Mouse (Mus musculus): ENCODE data around the gene Ccnf.
A peak's percentile ranks its signal among the peaks of the same experiment; 100 is the strongest.

The Ccnf gene

DNA sequence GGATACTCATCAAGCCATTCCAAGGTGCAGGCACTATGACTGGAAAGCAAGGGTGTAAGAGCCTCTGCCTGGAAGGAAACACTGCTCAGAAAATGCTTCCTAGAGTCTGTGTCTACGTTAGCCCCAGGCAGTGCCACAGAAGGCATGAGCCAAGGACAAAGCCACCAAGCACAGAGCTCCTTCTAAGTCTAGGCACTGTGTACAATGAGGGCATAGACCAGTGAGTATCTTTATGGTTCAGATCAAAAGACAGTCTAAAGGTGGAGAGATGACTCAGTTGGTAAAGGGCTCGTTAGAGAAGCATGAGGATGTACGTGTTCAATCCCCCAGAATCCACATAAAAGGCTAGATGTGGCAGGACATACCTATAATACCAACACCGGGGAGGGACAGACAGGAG, 50.2 kb downstream of the Ccnf start:
- no peak for DNase-seq (ENCODE audit: low spot score)

DNA sequence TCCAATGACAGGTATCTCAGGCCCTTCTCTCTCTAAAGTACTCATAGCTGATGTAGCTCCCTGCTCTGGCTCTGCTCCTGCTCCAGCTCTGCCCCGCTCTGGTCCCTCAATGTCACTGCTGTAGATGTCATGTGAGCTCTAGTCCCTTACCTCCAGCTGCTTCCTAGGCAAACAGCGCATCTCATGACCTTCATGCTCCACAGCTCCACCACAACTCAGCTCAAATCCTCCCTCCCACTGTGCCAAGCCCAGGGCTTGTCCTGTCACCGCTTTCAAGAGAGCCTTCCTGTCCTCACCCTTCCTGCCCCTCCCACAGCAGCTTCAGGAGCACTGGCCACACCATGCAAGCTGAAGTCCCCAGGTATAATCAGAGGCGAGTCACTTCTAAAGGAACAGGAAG, 51.5 kb downstream of the Ccnf start:
- no peak for DNase-seq (ENCODE audit: low spot score)

DNA sequence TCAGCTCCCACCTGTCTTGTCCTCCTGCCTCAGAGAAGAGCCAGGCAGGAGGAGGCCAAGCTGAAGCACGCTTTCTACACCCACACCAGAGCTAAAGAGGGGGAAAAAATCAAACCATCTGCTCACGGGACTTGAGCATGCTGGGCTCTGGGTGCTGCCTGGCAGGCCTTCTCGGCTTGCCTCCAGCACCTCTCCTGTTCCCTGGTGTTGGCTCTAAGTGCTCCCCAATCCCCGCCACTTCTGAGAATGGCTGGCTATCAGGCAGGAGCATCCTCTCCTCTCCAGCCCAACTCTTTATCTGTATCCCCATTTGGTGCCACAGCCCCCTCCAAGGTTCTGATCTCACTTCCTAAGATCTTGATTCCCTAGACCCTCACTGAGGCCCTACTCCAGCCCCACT, 52.0 kb downstream of the Ccnf start:
- DNase-seq (ENCODE audit: low spot score): peak; percentile 74

DNA sequence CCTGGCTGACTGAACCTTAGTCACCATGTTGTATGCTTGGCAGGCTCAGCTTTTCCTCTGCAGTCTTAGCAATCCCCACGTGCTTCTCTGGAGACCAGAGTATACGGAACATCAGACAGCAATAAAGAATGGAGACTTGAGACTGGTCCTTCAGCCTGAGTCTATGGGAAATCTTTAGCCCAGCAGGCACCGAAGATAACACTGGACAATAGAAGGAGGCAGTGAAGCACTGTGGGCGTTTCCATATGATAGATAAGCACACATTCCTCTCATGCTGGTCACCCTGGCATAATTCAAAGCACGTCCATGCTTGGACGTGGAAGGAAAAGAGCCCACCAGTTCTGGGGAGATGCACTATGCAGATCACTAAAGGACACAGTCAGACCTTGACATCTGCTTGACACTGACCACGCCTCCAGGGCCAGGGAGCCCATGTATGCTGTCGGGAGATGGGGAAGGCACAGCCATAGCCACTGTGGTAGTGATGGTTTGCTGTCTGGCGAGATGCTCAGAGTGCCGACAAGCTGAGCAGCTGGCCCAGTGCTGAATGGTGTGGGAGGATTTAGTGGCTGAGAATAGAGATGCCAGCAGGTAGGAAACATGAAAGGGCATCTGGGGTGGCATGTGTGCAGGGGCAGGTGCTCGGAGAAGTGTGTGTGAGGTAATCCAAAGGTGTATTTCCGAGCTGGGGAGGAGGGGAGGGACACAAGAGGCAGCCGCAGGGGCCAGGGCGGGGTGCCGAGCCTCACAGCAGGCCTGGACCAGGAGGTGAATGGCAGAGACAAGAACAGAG, 54.1 kb downstream of the Ccnf start:
- peak; percentile 58 for DNase-seq (ENCODE audit: low spot score)

DNA sequence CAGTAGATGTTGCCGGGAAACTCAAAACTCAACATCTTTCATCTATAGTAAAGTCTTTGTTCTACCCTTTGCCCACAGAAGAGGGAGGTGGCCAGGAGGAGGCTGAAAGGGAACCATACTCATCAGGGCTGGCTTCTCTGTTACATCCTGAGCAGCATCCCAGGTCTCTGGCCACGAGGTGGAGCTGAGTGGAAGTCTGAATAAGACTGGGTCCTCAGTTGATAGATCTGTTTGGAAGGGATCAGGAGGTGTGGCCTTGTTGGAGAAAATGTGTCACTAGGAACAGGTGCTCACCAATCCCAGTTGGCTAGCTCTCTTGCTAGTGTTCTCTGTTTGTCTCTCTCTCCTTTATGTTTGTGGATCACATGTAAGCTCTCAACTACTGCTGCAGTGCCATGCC, 55.9 kb downstream of the Ccnf start:
- no peak for DNase-seq (ENCODE audit: low spot score)

DNA sequence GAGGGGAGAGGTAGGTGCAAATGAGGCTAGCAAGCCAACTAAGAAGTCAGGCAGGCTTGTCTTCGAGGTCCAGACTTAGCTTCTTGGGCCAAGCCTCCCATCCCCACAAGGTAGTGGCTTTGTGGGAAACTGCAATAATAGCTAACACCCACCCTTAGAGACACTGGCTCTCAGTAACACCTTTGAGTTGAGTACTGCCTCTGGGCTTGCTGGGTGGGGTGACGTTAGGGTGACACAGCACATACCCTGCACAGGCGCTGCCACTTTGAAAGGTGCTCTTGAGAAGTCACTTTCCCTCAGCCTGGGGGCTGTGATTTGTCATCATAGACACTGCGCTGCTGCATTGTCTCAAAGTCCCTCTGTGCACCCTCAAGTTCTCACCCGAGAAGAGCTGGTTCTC, 57.5 kb downstream of the Ccnf start:
- no peak for DNase-seq (ENCODE audit: low spot score)

DNA sequence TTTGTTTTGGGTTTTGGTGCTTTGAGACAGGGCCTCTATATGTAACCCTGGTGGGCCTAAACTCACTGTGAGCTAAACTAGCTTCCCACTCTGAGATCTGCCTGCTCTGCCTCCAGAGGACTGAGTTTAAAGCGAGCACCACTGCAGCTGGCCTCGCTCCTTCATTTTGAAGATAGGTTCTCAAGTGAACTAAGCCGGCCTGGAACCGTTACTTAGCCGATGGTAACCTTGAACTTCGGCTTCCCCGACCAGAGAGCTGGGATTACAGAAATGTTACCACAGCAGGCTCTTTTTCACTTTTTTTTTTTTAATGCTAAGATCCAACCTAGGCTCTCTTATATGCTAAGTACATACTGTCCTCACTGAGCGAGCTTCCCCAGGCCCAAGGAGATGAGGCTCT, 58.0 kb downstream of the Ccnf start:
- DNase-seq (ENCODE audit: low spot score): no peak

DNA sequence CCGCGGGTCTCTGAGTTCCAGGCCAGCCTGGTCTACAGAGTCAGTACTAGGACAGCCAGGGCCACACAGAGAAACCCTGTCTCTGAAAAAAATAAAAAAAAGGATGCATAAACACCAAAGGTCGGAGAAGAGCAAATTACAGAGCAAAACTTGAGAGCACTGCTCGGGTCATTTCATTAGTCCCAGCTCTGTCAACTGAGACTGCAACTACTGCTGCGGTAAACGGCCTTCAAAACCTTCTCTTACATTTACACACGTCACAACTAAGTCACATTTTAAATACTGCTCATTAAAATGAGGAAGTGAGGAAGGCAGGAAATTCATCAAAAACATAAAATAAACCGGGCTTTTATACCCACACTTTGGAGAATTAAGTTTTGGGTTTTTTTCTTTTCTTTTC, 58.4 kb downstream of the Ccnf start:
- DNase-seq (ENCODE audit: low spot score): no peak

DNA sequence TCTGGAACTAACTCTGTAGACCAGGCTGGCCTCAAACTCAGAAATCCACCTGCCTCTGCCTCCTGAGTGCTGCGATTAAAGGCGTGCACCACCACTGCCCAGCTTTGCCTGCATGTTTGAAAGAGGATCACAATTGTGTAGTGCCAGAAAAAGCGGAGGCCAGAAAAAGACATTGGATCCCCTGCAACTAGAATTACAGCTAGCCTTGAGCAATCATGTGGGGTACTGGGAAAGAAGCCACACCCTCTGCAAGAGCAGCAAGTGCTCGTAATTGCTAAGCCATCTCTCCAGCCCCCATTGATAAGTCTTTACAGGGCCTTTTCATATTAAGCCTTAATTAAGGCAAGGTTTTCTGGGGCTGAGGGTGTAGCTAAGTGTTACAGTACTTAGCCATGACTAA, 59.8 kb downstream of the Ccnf start:
- DNase-seq (ENCODE audit: low spot score): no peak

DNA sequence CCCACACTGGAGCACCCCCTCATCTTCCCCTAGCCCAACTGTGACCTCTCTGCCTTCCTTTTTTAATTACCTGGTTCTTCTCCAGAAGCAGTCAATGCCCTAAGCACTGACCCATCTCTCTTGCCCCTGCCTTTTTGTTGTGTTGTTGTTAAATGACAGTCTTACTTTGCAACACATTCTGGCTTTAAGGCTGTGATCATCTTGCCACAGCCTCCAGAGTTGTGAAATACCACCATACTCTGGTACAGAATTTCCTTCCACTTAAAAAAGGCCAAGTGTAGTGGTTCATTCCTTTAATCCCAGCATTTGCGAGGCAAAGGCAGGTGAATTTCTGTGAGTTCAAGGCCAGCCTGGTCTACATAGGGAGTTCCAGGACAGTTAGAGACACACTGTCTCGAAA, 60.4 kb downstream of the Ccnf start:
- DNase-seq (ENCODE audit: low spot score): no peak

DNA sequence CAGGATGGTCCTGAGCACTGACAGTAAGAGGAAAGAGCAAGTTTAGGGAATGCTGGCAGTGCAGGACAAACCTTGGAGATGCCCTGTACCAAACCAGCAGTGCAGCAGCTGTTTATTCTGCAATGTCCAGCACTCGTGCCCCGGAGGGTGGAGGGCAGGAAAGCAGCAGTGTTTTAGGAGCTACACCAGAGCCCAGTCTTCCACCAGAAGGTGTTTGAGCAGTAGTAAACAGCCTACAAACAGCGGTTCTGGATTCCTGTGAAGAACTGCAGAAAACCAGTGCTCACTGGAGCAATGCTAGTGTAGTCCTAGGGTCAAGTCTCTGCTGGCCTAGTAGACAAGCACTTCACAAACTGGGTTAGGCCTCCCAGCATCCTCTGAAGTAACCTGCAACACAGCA, 77.0 kb downstream of the Ccnf start:
- no peak for DNase-seq (ENCODE audit: low spot score)

DNA sequence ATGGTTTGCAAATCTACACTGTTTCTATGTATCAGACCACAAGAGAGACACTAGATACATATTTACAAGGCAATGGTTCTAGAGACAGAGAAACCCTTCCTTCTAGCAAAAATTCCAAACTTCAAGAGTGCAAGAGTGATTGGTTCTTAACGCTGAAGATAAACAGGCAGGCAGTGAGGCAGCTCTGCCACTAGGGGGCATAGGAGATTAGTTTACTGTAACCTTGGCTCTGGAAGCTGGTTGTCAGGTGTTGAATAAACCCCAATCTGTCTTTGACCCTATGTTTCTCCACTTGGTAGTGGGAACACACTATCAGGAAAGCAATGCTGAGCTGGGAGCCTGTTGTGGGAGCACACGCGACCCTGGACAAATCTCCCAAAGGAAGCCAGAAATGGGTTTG, 77.9 kb downstream of the Ccnf start:
- DNase-seq (ENCODE audit: low spot score): peak; percentile 79

Data from layer of hippocampus, adult 11-12 months (tissue).